Mouse (Mus musculus) mouse trophoblast stem cell (cell line): ENCODE results near the gene Acot12.

Experiments
- in situ Hi-C, 2 experiments: fragments of 300-500 bp; cut with MseI, MboI; formaldehyde crosslinking; loops; 2 replicates in 1 of 2; 3 replicates in 1 of 2; pipeline ENCODE4 v1.15.1; 2025

The Acot12 gene

GRCm38 (mm10) chr13:91741280-91742047 lies at the start of gene Acot12:
TSS of gene Acot12 (plus strand) at chr13:91741512.
- in situ Hi-C loops = no loop called here

- in situ Hi-C loops = loop anchor here in 1 of 2 experiments (25.0 kb wide), 1 partner anchor 731 kb away; no protein-coding TSS in a partner anchor
These were observed 47.7 kb upstream of the Acot12 start for GRCm38 (mm10) chr13:91693615-91694014.

GRCm38 (mm10) chr13:91695406-91695805 lies 45.9 kb upstream of the Acot12 start:
- in situ Hi-C loops = loop anchor here in 1 of 2 experiments (25.0 kb wide), 1 partner anchor 733 kb away; no protein-coding TSS in a partner anchor

GRCm38 (mm10) chr13:91696109-91696645 lies 45.1 kb upstream of the Acot12 start:
- in situ Hi-C loops = loop anchor here in 1 of 2 experiments (25.0 kb wide), 1 partner anchor 734 kb away; no protein-coding TSS in a partner anchor

GRCm38 (mm10) chr13:91697011-91697410 lies 44.3 kb upstream of the Acot12 start:
- in situ Hi-C loops = loop anchor here in 1 of 2 experiments (25.0 kb wide), 1 partner anchor 735 kb away; no protein-coding TSS in a partner anchor

- in situ Hi-C loops = no loop called here
These were observed 39.0 kb upstream of the Acot12 start for GRCm38 (mm10) chr13:91702337-91702736.

GRCm38 (mm10) chr13:91719487-91719886 lies 21.8 kb upstream of the Acot12 start:
- in situ Hi-C loops = no loop called here

- in situ Hi-C loops = no loop called here
These were observed 18.1 kb upstream of the Acot12 start for GRCm38 (mm10) chr13:91723108-91723735.

- in situ Hi-C loops = no loop called here
These were observed 17.6 kb upstream of the Acot12 start for GRCm38 (mm10) chr13:91723736-91724119.

- in situ Hi-C loops = no loop called here
These were observed 17.1 kb upstream of the Acot12 start for GRCm38 (mm10) chr13:91724211-91724610.

- in situ Hi-C loops = no loop called here
These were observed 16.2 kb upstream of the Acot12 start for GRCm38 (mm10) chr13:91725130-91725529.

GRCm38 (mm10) chr13:91727899-91728298 lies 13.4 kb upstream of the Acot12 start:
- in situ Hi-C loops = no loop called here

- in situ Hi-C loops = no loop called here
These were observed 4.1 kb upstream of the Acot12 start for GRCm38 (mm10) chr13:91737191-91737590.

- in situ Hi-C loops = no loop called here
These were observed 461 bp upstream of the Acot12 start for GRCm38 (mm10) chr13:91740851-91741250.

- in situ Hi-C loops = no loop called here
These were observed 1.9 kb downstream of the Acot12 start for GRCm38 (mm10) chr13:91743180-91743579.

GRCm38 (mm10) chr13:91746470-91746869 lies 5.2 kb downstream of the Acot12 start:
- in situ Hi-C loops = no loop called here

GRCm38 (mm10) chr13:91748401-91748800 lies 7.1 kb downstream of the Acot12 start:
- in situ Hi-C loops = no loop called here

- in situ Hi-C loops = no loop called here
These were observed 8.7 kb downstream of the Acot12 start for GRCm38 (mm10) chr13:91749981-91750380.

GRCm38 (mm10) chr13:91753724-91754123 lies 12.4 kb downstream of the Acot12 start:
- in situ Hi-C loops = no loop called here

GRCm38 (mm10) chr13:91754762-91755161 lies 13.4 kb downstream of the Acot12 start:
- in situ Hi-C loops = no loop called here

- in situ Hi-C loops = no loop called here
These were observed 14.9 kb downstream of the Acot12 start for GRCm38 (mm10) chr13:91756230-91756629.

GRCm38 (mm10) chr13:91758316-91759048 lies 17.2 kb downstream of the Acot12 start:
- in situ Hi-C loops = no loop called here
